Mouse (Mus musculus) MEL (cell line): ENCODE data around the gene Hacd3. TPM values are rescaled to one million over a fixed set of nuclear protein-coding genes. Genes with fewer than 3 reads are reported as not detected.
A peak's percentile ranks its signal among the peaks of the same experiment; 100 is the strongest.
"Not testable (repeated sequence)": the region's sequence is repeated elsewhere in the genome, so short reads cannot be mapped to it uniquely, and the experiment has no call there.

ENCODE experiments used
- DNase-seq: peaks from one replicate; pipeline ENCODE4 v3.0.0; 2011; ENCODE audit warnings: low read depth, low spot score
- H3K27ac ChIP-seq: 2 replicates; pipeline ENCODE4 v1.5.1; 2012; ENCODE audit warnings: low read depth, mild to moderate bottlenecking, control low read depth, low read length, moderate library complexity; ENCODE audit not compliant: control insufficient read depth
- H3K27me3 ChIP-seq, 2 experiments: fragments of 150-350 bp in 1 of 2; sonication (generic) in 1 of 2; 2 replicates each; pipeline ENCODE4 v1.6.1; 2012; ENCODE audit warnings: low read length in 2 of 2, mild to moderate bottlenecking in 2 of 2, improper control_type of control experiment in 1 of 2, moderate library complexity in 1 of 2; ENCODE audit not compliant: insufficient read depth in 2 of 2, control insufficient read depth in 1 of 2
- H3K36me3 ChIP-seq, 2 experiments: 2 replicates each; pipeline ENCODE4 v1.6.1; 2012 to 2014; ENCODE audit warnings: low read length in 2 of 2, improper control_type of control experiment in 1 of 2, inconsistent platforms in 1 of 2, mild to moderate bottlenecking in 1 of 2; ENCODE audit not compliant: insufficient read depth in 2 of 2, control insufficient read depth in 1 of 2
- H3K4me1 ChIP-seq, 2 experiments: fragments of 150-350 bp in 1 of 2; sonication (generic) in 1 of 2; 2 replicates each; pipeline ENCODE4 v1.6.1; 2012; ENCODE audit warnings: low read length in 2 of 2, improper control_type of control experiment in 1 of 2, mild to moderate bottlenecking in 1 of 2; ENCODE audit not compliant: insufficient read depth in 2 of 2, control insufficient read depth in 1 of 2
- H3K4me3 ChIP-seq, 2 experiments: fragments of 150-350 bp in 1 of 2; sonication (generic) in 1 of 2; 2 replicates each; pipeline ENCODE4 v1.5.1; 2012; ENCODE audit warnings: low read depth in 2 of 2, low read length in 2 of 2, mild to moderate bottlenecking in 2 of 2, moderate library complexity in 2 of 2, control low read depth in 1 of 2, improper control_type of control experiment in 1 of 2; ENCODE audit not compliant: control insufficient read depth in 1 of 2, insufficient read depth in 1 of 2
- H3K79me2 ChIP-seq: 2 replicates; pipeline ENCODE4 v1.6.1; 2012; ENCODE audit warnings: mild to moderate bottlenecking, low read length, moderate library complexity; ENCODE audit not compliant: control insufficient read depth, poor library complexity, insufficient read depth
- H3K9ac ChIP-seq: 2 replicates; pipeline ENCODE4 v1.6.1; 2012; ENCODE audit warnings: low read depth, mild to moderate bottlenecking, control low read depth, low read length, moderate library complexity; ENCODE audit not compliant: control insufficient read depth, poor library complexity, severe bottlenecking
- H3K9me3 ChIP-seq: fragments of 150-350 bp; sonication (generic); replicated peaks from 2 replicates; pipeline ENCODE4 v1.6.1; 2012; ENCODE audit warnings: mild to moderate bottlenecking, low read length, improper control_type of control experiment, moderate library complexity; ENCODE audit not compliant: insufficient read depth
- CTCF ChIP-seq, 3 experiments: IDR thresholded peaks in 2 of 3; conservative IDR thresholded peaks in 1 of 3; 2 replicates each; pipeline ENCODE4 v1.5.1; 2011 to 2012; ENCODE audit warnings: low read length in 3 of 3, low read depth in 2 of 3, mild to moderate bottlenecking in 2 of 3, improper control_type of control experiment in 1 of 3, inconsistent platforms in 1 of 3, mixed read lengths in 1 of 3, moderate library complexity in 1 of 3; ENCODE audit not compliant: control insufficient read depth in 1 of 3, insufficient read depth in 1 of 3, poor library complexity in 1 of 3, severe bottlenecking in 1 of 3
- GATA1 ChIP-seq: IDR thresholded peaks from 2 replicates; pipeline ENCODE4 v1.6.1; 2011; ENCODE audit warnings: low read depth, low read length, improper control_type of control experiment
- HCFC1 ChIP-seq: IDR thresholded peaks from 2 replicates; pipeline ENCODE4 v1.6.1; 2012; ENCODE audit warnings: low read depth, mild to moderate bottlenecking, inconsistent platforms, low read length, improper control_type of control experiment, moderate library complexity
- KAT2A ChIP-seq: conservative IDR thresholded peaks from 2 replicates; pipeline ENCODE4 v1.6.1; 2012; ENCODE audit warnings: low read depth, low read length, improper control_type of control experiment, inconsistent platforms
- MAFK ChIP-seq: IDR thresholded peaks from 2 replicates; pipeline ENCODE4 v1.6.1; 2011; ENCODE audit warnings: low read depth, mild to moderate bottlenecking, low read length, improper control_type of control experiment, borderline replicate concordance
- MAX ChIP-seq: IDR thresholded peaks from 2 replicates; pipeline ENCODE4 v1.6.1; 2011; ENCODE audit warnings: low read length, improper control_type of control experiment
- MAZ ChIP-seq: IDR thresholded peaks from 2 replicates; pipeline ENCODE4 v1.6.1; 2012; ENCODE audit warnings: low read depth, mild to moderate bottlenecking, inconsistent platforms, low read length, improper control_type of control experiment
- MEF2A ChIP-seq: IDR thresholded peaks from 2 replicates; pipeline ENCODE4 v1.6.1; 2014; ENCODE audit warnings: low read depth, mild to moderate bottlenecking, inconsistent platforms, low read length, improper control_type of control experiment; ENCODE audit not compliant: poor library complexity, insufficient replicate concordance, severe bottlenecking; ENCODE audit errors: extremely low read depth
- MXI1 ChIP-seq: IDR thresholded peaks from 2 replicates; pipeline ENCODE4 v1.6.1; 2011; ENCODE audit warnings: mild to moderate bottlenecking, low read depth, low read length, improper control_type of control experiment
- MYB ChIP-seq: IDR thresholded peaks from 2 replicates; pipeline ENCODE4 v1.6.1; 2011; ENCODE audit warnings: mild to moderate bottlenecking, low read depth, low read length, improper control_type of control experiment
- MYC ChIP-seq: IDR thresholded peaks from 2 replicates; pipeline ENCODE4 v1.6.1; 2011; ENCODE audit warnings: low read depth, mild to moderate bottlenecking, low read length, improper control_type of control experiment, moderate library complexity
- NRF1 ChIP-seq: IDR thresholded peaks from 2 replicates; pipeline ENCODE4 v1.6.1; 2014; ENCODE audit warnings: low read depth, mild to moderate bottlenecking, inconsistent platforms, low read length, improper control_type of control experiment, moderate library complexity; ENCODE audit not compliant: poor library complexity, insufficient read depth, severe bottlenecking
- POLR2A ChIP-seq, 2 experiments: IDR thresholded peaks; 2 replicates each; pipeline ENCODE4 v1.6.1; 2011 to 2012; ENCODE audit warnings: low read length in 2 of 2, mild to moderate bottlenecking in 2 of 2, control low read depth in 1 of 2, improper control_type of control experiment in 1 of 2, low read depth in 1 of 2, moderate library complexity in 1 of 2; ENCODE audit not compliant: control insufficient read depth in 1 of 2, insufficient read depth in 1 of 2, poor library complexity in 1 of 2
- POLR2AphosphoS2 ChIP-seq: IDR thresholded peaks from 2 replicates; pipeline ENCODE4 v1.6.1; 2011; ENCODE audit warnings: low read length, improper control_type of control experiment
- POLR2AphosphoS5 ChIP-seq: IDR thresholded peaks from 2 replicates; pipeline ENCODE4 v1.6.1; 2012; ENCODE audit warnings: low read depth, borderline replicate concordance, mild to moderate bottlenecking, inconsistent platforms, low read length, moderate library complexity, mixed read lengths
- RAD21 ChIP-seq: IDR thresholded peaks from 2 replicates; pipeline ENCODE4 v1.6.1; 2011; ENCODE audit warnings: mild to moderate bottlenecking, low read depth, low read length, improper control_type of control experiment
- SMC3 ChIP-seq: IDR thresholded peaks from 2 replicates; pipeline ENCODE4 v1.6.1; 2011; ENCODE audit warnings: low read depth, low read length, improper control_type of control experiment
- TAL1 ChIP-seq: IDR thresholded peaks from 2 replicates; pipeline ENCODE4 v1.6.1; 2012; ENCODE audit warnings: mild to moderate bottlenecking, inconsistent platforms, low read length, moderate library complexity, mixed read lengths
- TCF12 ChIP-seq: IDR thresholded peaks from 2 replicates; pipeline ENCODE4 v1.6.1; 2014; ENCODE audit warnings: low read depth, mild to moderate bottlenecking, inconsistent platforms, low read length, improper control_type of control experiment, moderate library complexity
- UBTF ChIP-seq: IDR thresholded peaks from 2 replicates; pipeline ENCODE4 v1.6.1; 2012; ENCODE audit warnings: low read depth, mild to moderate bottlenecking, inconsistent platforms, low read length, improper control_type of control experiment, moderate library complexity, borderline replicate concordance; ENCODE audit not compliant: insufficient read depth
- ZC3H11A ChIP-seq: IDR thresholded peaks from 2 replicates; pipeline ENCODE4 v1.6.1; 2012; ENCODE audit warnings: low read depth, mild to moderate bottlenecking, inconsistent platforms, low read length, improper control_type of control experiment
- ZKSCAN1 ChIP-seq: IDR thresholded peaks from 2 replicates; pipeline ENCODE4 v1.6.1; 2012; ENCODE audit warnings: low read depth, mild to moderate bottlenecking, inconsistent platforms, low read length, improper control_type of control experiment, moderate library complexity
- ZMIZ1 ChIP-seq: IDR thresholded peaks from 2 replicates; pipeline ENCODE4 v1.6.1; 2012; ENCODE audit warnings: low read depth, mild to moderate bottlenecking, inconsistent platforms, low read length, improper control_type of control experiment, moderate library complexity
- ZNF384 ChIP-seq: IDR thresholded peaks from 2 replicates; pipeline ENCODE4 v1.6.1; 2012; ENCODE audit warnings: low read depth, mild to moderate bottlenecking, inconsistent platforms, low read length, improper control_type of control experiment
- polyA plus RNA-seq, 2 experiments: library from polyadenylated mRNA; stranded (reverse) in 1 of 2; unstranded in 1 of 2; fragments of >175 nt in 1 of 2; fragments of >200 nt in 1 of 2; gene quantifications; 2 replicates each; pipeline versions ENCODE4 v1.2.1 to v1.2.4; 2012; ENCODE audit warnings: low replicate concordance in 2 of 2, low read depth in 1 of 2; ENCODE audit not compliant: insufficient read length in 2 of 2, insufficient read depth in 1 of 2, missing spikeins in 1 of 2
- total RNA-seq: library from RNA; depleted of rRNA; stranded (reverse); fragments of 300-350 nt; gene quantifications from 2 replicates; pipeline ENCODE4 v1.2.3, GENCODE M21; 2012

The Hacd3 gene
- total and polyA plus RNA-seq, 3 experiments: 47.3 to 340 (median 57.9) TPM

DNA sequence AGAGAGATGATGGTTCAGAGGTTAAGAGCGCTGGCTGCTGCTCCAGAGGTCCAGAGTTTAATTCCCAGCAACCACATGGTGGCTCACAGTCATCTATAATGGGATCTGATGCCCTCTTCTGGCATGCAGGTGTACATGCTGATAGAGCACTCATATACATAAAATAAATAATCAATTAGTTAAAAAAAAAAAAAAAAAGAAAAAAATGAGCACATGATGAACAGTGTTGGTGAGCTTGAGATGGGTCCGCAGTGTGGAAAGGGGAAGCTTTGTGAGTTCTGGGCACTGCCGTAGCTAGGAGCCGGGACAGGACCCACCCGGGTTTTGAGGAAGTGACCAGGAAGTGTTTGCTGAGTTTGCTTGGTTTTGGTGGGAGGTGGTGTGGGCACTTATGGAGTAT, 9.9 kb upstream of the Hacd3 start:
- Histone ChIP-seq H3K9ac (peak overlapping the region; percentile 63), H3K79me2 (peaks cover 15% of the 10 kb centered on the region), H3K36me3 (peaks cover 0 to 15% of the 10 kb centered on the region in 2 experiments; a peak in 2 of 4 replicates), H3K27ac (peak overlapping the region; percentile 16; the same call in 1 of the 2 replicates), H3K4me3 (peak overlapping the region; percentile 53 to 79)
- peak; percentile 72 for TF ChIP-seq ZNF384
- TF ChIP-seq MAX: 0 out of 2 replicates have a peak, but pooled peaks have one; percentile 37
- TF ChIP-seq SMC3: peak; percentile 36; the same call in 1 of the 2 replicates
- TF ChIP-seq CTCF (IDR thresholded peaks at IDR 0.05 in 2 of 3, conservative IDR thresholded peaks at IDR 0.05 in 1 of 3; ENCODE audit: control insufficient read depth in 1 of 3, insufficient read depth in 1 of 3, low read depth in 2 of 3, low read length in 3 of 3, poor library complexity in 1 of 3, severe bottlenecking in 1 of 3): peak; percentile 17 to 56 (median 21); a peak in 3 of 6 replicates
- peak; percentile 52; the same call in 1 of the 2 replicates for TF ChIP-seq HCFC1
- TF ChIP-seq MXI1: 0 out of 2 replicates have a peak, but pooled peaks have one; percentile 39
- peak; percentile 28 for TF ChIP-seq RAD21
- TF ChIP-seq MYC: peak; percentile 85
- H3K4me1 ChIP-seq, H3K27me3 ChIP-seq, H3K9me3 ChIP-seq: not testable (repeated sequence)
- peak; percentile 57 for DNase-seq

DNA sequence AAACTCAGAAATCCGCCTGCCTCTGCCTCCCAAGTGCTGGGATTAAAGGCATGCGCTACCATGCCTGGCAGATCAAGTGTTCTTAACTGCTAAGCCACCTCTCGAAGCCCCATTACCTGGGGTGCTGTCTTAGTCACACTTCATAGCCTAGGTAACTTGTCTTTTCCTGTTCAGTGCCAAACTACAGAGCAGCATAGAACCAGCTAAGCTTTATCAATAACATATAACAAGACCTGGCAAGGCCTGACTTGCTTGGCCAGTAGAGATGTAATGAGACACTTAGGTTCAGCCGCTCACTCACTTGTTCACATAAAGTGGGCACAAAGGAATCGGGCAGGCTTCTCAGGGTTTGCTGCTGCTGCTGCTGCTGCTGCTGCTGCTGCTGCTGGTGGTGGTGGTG, 6.8 kb upstream of the Hacd3 start:
- TF ChIP-seq POLR2AphosphoS5: no peak
- no peak for TF ChIP-seq NRF1
- no peak for TF ChIP-seq ZC3H11A
- no peak for TF ChIP-seq MAZ
- TF ChIP-seq ZMIZ1: no peak
- TF ChIP-seq TCF12: no peak
- no peak for TF ChIP-seq MYB
- TF ChIP-seq MAX: no peak
- TF ChIP-seq POLR2A (IDR thresholded peaks at IDR 0.05; ENCODE audit: control insufficient read depth in 1 of 2, insufficient read depth in 1 of 2, low read depth in 1 of 2, low read length in 2 of 2, poor library complexity in 1 of 2): no peak
- no peak for TF ChIP-seq HCFC1
- no peak for TF ChIP-seq POLR2AphosphoS2
- no peak for TF ChIP-seq TAL1
- TF ChIP-seq GATA1: no peak
- TF ChIP-seq MAFK: no peak
- no peak for TF ChIP-seq UBTF
- no peak for TF ChIP-seq MEF2A
- TF ChIP-seq KAT2A: no peak
- TF ChIP-seq ZKSCAN1: no peak
- peaks cover 0 to 4% of the 10 kb centered on the region in 2 experiments; a peak in 2 of 4 replicates for H3K36me3 ChIP-seq
- H3K4me3 ChIP-seq: no peak overlapping the region
- DNase-seq: no peak
- no peak overlapping the region for H3K9ac ChIP-seq
- H3K9me3 ChIP-seq: no peaks in the 10 kb centered on the region
- peaks cover 0 to 4% of the 10 kb centered on the region in 2 experiments; a peak in 1 of 4 replicates for H3K4me1 ChIP-seq
- no peak overlapping the region for H3K27ac ChIP-seq
- H3K79me2 ChIP-seq: peaks cover 10% of the 10 kb centered on the region
- H3K27me3 ChIP-seq: no peaks in the 10 kb centered on the region
